Mouse (Mus musculus) monocyte, adult 5-6 weeks (primary cell): ENCODE data around the gene Fut11. TPM values are rescaled to one million over a fixed set of nuclear protein-coding genes. Genes with fewer than 3 reads are reported as not detected.
A peak's percentile ranks its signal among the peaks of the same experiment; 100 is the strongest.

Source experiments
- ATAC-seq: fragments of 153-309, 156-312 bp; replicated peaks from 2 replicates; pipeline ENCODE4 v1.8.0; 2017; ENCODE audit warnings: mild to moderate bottlenecking; ENCODE audit not compliant: low TSS enrichment, insufficient number of reproducible peaks, severe bottlenecking, poor library complexity, low FRiP score
- total RNA-seq: library from RNA; stranded (forward); fragments of 200-1000, 200-491, 200-594 nt; gene quantifications from 3 replicates; pipeline ENCODE4 v1.2.3, GENCODE M21; 2017

The Fut11 gene
- total RNA-seq, 1 experiment from 2014 or later: 8.2 TPM

- peak; percentile 83 for ATAC-seq
Observed at GRCm38 (mm10) chr14:20707201-20708190, 12.7 kb downstream of the Fut11 start, which contains the start of gene Zswim8. Gene Zswim8, plus strand, starts transcription at chr14:20707552.

GRCm38 (mm10) chr14:20708239-20708638 lies 13.5 kb downstream of the Fut11 start:
- no peak for ATAC-seq

- no peak for ATAC-seq
Observed at GRCm38 (mm10) chr14:20713832-20714231, 19.1 kb downstream of the Fut11 start.

- no peak for ATAC-seq
Observed at GRCm38 (mm10) chr14:20718443-20718842, 23.7 kb downstream of the Fut11 start.

GRCm38 (mm10) chr14:20719767-20720166 lies 25.0 kb downstream of the Fut11 start:
- ATAC-seq: no peak

- no peak for ATAC-seq
Observed at GRCm38 (mm10) chr14:20721371-20721770, 26.6 kb downstream of the Fut11 start.

GRCm38 (mm10) chr14:20723006-20723405 lies 28.2 kb downstream of the Fut11 start:
- ATAC-seq: no peak

- ATAC-seq: no peak
Observed at GRCm38 (mm10) chr14:20724043-20724442, 29.3 kb downstream of the Fut11 start.

- no peak for ATAC-seq
Observed at GRCm38 (mm10) chr14:20725660-20726339, 31.0 kb downstream of the Fut11 start.

- no peak for ATAC-seq
Observed at GRCm38 (mm10) chr14:20729871-20730270, 35.1 kb downstream of the Fut11 start.

GRCm38 (mm10) chr14:20730853-20731602 lies 36.3 kb downstream of the Fut11 start:
- no peak; the same call in 1 of the 2 replicates for ATAC-seq

- no peak for ATAC-seq
Observed at GRCm38 (mm10) chr14:20733041-20733951, 38.5 kb downstream of the Fut11 start.

- peak; percentile 83 for ATAC-seq
Observed at GRCm38 (mm10) chr14:20733952-20734774, 39.4 kb downstream of the Fut11 start, which contains the start of gene Ndst2. Gene Ndst2, minus strand, starts transcription at chr14:20734562.

- no peak for ATAC-seq
Observed at GRCm38 (mm10) chr14:20735052-20735451, 40.3 kb downstream of the Fut11 start.

- no peak for ATAC-seq
Observed at GRCm38 (mm10) chr14:20735892-20736390, 41.2 kb downstream of the Fut11 start.

- peak; percentile 25; the same call in 1 of the 2 replicates for ATAC-seq
Observed at GRCm38 (mm10) chr14:20737306-20737705, 42.5 kb downstream of the Fut11 start.

- ATAC-seq: no peak
Observed at GRCm38 (mm10) chr14:20738511-20738910, 43.7 kb downstream of the Fut11 start.
